Mouse (Mus musculus): ENCODE data around the gene Slc25a38. TPM values are rescaled to one million over a fixed set of nuclear protein-coding genes. Genes with fewer than 3 reads are reported as not detected.

The Slc25a38 gene
- polyA plus RNA-seq (2015; fragmentation: Nextera tagmentation; extraction: Ambion mirVana), result 42.0 and 45.4 TPM in 2 replicates

DNA sequence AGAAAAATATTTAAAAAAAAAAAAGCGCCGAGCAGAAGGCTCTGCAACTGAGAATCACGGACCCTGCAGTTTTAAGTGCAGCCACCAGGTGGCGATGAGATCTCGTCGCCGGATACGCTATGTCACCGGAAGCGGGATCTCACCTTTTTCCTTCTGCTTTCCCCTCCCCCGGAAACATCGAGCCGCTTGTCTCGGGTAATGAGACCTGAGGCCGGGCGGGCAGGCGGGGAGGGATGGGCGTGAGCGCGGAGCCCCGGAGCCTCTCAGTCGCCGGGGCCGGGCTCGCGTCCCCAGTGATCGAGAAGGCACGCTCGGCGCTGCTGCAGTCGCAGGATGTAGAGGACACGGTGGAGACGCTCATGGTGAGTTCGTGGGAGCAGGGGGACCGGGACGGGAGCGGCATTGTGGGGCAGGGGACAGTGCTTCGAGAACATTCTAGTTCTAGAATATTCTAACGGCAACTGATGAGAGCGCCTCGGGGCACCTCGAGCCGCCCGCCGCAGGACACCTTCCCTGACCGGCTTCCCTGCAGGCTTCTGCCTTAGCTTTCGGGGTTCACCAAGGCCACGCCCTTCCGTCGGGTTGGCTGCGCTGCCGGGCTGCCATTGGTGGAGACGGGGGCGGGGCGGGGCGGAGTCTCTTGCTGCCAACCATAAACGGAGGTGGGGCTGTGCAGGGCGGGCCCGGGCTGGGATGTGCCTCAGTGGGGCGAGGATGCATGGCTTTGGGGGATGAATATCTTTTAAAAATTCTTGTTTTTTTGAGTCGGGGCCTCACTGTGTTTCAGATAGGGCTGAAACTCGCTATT, at the start of gene Slc25a38:
TSS of gene Slc25a38 (plus strand) at position 164 of the 808 bp plus-strand sequence.

DNA sequence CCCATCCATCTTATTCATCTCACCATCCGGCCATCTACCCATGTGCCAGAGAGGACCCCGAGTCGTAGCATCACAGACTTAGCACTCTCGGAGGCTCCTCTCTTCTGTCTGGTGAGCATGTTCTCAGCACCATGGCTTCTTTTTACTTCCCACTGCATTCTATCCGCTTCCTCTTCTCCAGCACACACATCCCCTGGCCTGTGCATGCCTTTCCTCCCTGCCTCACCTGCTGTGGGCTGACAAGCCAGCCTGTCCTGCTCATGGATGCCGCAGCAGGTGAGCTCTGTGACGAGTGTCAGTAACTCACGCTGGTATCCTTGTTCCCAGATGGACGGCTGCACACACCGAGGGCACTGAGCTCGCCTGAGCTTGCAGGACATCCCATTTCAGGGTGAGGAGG, 40.4 kb upstream of the Slc25a38 start, which contains the start of gene Cx3cr1:
TSS of gene Cx3cr1 (minus strand) at position 101 of the 400 bp plus-strand sequence.

DNA sequence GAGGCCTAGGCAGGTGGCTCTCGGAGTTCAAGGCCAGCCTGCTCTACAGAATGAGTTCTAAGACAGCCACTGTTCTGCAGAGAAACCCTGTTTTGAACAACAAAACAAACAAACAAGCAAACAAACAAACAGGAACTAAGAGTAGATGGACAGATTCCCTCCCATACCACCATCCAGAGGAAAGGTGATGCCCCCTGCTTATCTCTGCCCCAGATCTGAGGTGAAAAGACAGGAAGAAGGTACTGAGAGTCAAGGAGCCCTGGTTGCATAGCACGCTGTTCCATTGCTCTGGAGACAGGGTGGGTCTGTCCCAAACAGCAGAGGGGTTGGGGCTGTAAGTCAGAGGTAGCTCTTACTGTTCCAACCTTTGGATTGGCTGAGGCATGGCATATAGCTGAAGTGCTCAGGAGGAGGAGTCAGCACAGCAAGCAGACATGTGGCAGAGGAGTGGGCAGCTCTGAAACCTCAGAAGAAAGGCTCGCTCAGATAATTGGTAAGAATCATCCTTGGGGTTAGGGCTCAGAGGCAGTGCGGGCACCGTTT, 18.4 kb upstream of the Slc25a38 start, which contains the start of gene Ccr8:
TSS of gene Ccr8 (plus strand) at position 419 of the 543 bp plus-strand sequence.

DNA sequence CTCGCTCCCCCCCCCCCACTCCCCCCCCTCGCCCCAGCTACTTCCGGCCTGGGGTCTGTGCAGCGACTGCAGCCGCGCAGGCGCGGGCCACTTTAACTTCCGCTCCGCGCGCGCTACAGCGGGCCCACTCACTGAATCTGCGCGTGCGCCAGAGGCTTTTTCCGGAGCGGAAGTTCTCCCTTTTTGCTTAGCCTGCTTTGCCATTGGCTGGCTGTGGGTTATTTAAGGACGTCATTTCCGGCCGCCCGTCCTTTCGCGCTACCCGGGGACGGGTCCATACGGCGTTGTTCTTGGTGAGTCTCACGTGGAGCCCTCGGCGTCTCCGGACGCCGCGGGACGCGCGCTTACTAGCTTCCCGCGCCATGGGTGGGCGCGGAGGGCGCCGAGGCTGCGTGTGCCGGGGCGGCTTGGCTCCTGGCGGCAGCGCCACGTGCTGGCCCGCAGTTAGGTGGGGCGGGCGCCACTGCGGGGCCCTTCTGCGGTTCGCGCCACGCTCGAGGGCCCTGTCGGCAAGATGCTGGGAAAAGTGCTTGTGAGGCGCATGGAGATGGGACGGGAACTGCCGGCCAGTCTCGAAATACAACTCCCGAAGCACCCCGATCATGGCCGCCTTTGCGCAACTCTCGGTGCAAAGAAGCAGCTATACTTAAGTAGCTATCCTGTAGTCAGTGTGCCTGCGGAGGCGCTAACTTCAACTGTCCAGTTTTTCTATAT, 17.5 kb downstream of the Slc25a38 start, which contains the start of gene Rpsa:
TSS of gene Rpsa (plus strand) at position 152 of the 714 bp plus-strand sequence.

DNA sequence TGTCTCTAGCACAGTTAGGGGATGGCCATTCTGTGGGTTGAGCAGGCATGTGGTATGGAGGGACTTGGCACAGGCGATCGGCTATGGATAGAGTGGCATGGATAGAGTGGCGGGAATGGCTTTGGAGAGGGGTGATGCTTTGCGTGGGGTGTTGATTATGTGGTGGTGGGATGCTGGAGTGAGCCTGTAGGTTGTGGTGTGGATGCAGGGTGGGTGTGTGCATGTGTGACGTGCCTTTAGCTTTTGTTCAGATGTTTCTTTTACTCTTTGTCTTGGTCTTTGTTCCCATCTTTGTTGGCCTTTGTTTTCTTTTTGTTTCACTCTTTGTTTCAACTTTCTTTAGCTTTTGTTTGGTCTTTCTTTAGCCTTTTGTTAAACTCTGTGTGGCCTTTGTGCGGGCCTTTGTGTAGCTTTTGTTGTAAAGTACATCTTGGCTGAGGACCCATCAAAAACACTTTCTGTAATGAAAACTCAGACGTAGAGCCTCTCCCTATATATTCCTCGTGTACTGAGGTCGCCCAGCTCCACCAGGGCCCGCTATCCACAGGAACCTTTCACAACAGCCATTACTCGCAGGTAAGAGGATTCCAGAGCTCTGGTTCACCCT, 39.2 kb downstream of the Slc25a38 start, which contains the start of gene Mobp:
TSS of gene Mobp (plus strand) at position 486 of the 607 bp plus-strand sequence.

Other genes with a start within 250 kb of the Slc25a38 start
- 41.8 and 47.1 TPM in 2 replicates for gene Wdr48, start 215.5 kb upstream of the Slc25a38 start, polyA plus RNA-seq (2015; fragmentation: Nextera tagmentation; extraction: Ambion mirVana)
- gene Gorasp1, start 172.8 kb upstream of the Slc25a38 start, polyA plus RNA-seq (2015; fragmentation: Nextera tagmentation; extraction: Ambion mirVana), result 18.9 and 20.3 TPM in 2 replicates
- 0.92 and 1.1 TPM in 2 replicates for gene Ttc21a, start 172.8 kb upstream of the Slc25a38 start, polyA plus RNA-seq (2015; fragmentation: Nextera tagmentation; extraction: Ambion mirVana)
- gene Csrnp1, start 125.7 kb upstream of the Slc25a38 start, polyA plus RNA-seq (2015; fragmentation: Nextera tagmentation; extraction: Ambion mirVana), result 1.5 and 2.4 TPM in 2 replicates
- gene Xirp1, start 86.8 kb upstream of the Slc25a38 start, polyA plus RNA-seq (2015; fragmentation: Nextera tagmentation; extraction: Ambion mirVana), result not detected in 2 replicates
- gene Cx3cr1, start 40.5 kb upstream of the Slc25a38 start, polyA plus RNA-seq (2015; fragmentation: Nextera tagmentation; extraction: Ambion mirVana), result 18.0 and 20.0 TPM in 2 replicates
- gene Ccr8, start 18.3 kb upstream of the Slc25a38 start, polyA plus RNA-seq (2015; fragmentation: Nextera tagmentation; extraction: Ambion mirVana), result not detected in 2 replicates
- gene Rpsa, start 17.3 kb downstream of the Slc25a38 start, polyA plus RNA-seq (2015; fragmentation: Nextera tagmentation; extraction: Ambion mirVana), result 890 and 945 TPM in 2 replicates
- 4.1 and 18.4 TPM in 2 replicates for gene Mobp, start 39.3 kb downstream of the Slc25a38 start, polyA plus RNA-seq (2015; fragmentation: Nextera tagmentation; extraction: Ambion mirVana)
- 10.6 and 11.3 TPM in 2 replicates for gene Myrip, start 191.1 kb downstream of the Slc25a38 start, polyA plus RNA-seq (2015; fragmentation: Nextera tagmentation; extraction: Ambion mirVana)